Mouse (Mus musculus) heart, adult 9 months (tissue): ENCODE results near the gene Bet1l.

Source experiments
- DNase-seq, 2 experiments: peaks; one replicate each; pipeline ENCODE4 v3.0.0; 2022; ENCODE audit warnings: low spot score in 2 of 2

Bet1l gene

DNA sequence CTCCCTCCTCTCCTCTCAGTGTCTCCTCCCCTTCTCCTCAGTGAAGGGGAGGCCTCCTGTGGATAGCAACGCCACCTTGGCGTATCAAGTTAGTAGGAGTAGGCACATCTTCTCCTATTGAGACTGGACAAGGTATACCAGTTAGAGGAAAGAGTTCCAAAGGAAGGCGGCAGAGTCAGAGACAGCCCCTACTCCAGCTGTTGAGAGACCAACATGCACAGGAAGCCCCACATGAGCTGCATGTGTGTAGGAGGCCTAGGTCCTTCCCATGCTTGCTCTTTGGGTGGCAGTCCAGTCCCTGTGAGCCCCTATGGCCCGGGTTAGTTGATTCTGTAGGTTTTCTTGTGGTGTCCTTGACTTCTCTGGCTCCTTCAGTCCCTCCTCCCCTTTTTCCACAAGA is 24.0 kb downstream of the Bet1l start:
- no peak for DNase-seq

DNA sequence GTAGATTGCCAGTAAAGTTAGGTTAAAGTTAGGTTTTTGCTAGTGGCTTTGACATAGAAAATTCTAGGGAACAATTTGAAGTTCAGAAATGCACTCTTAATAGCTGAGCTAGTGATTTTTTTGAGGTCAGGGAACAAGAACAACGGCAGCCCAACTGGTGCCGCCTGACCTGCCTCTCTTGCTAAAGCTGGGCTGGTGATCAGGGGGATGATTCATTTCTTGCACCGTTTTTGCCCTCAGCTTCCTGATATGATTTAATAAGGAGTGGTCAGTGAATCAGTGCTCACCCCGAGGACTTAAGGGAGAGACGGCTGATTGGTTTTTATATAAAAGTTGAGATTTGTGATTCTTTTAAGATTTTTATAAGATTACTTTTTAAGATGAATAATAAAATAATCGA is 25.9 kb downstream of the Bet1l start:
- no peak for DNase-seq

GRCm38 (mm10) chr7:140828171-140828881 is 29.1 kb downstream of the Bet1l start:
- DNase-seq, result peak in 1 of 2 experiments; percentile 18

GRCm38 (mm10) chr7:140822731-140823130 is 34.6 kb downstream of the Bet1l start:
- no peak for DNase-seq

DNA sequence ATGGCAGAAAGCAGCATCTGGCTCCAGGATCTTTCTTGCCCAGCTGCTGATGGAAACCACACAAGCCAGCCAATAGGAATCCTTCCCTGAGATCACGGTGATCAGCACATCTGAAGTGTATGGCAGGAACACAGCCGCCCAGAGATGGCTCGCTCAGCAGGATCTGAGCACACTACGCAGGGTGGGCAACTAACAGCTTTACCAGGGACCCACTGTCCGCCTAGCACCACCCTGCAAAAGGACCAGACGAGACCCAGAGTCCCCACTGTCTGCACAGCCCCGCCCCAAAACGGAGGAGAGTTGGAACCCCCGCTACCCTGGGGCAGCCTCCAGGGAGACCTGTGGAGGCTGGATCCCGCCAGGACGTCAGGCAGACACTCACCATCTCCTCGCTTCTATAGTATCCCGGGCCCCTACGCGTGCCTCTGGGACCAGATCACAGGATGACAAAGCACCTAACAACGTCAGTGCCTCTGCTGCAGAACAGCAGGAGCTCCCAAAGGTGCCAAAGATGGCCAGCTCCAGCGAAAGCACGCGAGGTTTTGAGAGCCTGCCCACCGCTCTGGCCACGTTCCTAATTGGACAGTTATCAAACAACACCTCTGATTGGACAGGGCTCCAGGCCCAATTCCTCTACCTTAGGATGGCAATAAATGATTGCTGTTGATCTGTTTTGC is 35.6 kb downstream of the Bet1l start, which contains the start of gene Zfp941:
Gene Zfp941, minus strand, starts transcription at position 526 of the 677 bp plus-strand sequence.
- no peak for DNase-seq

DNA sequence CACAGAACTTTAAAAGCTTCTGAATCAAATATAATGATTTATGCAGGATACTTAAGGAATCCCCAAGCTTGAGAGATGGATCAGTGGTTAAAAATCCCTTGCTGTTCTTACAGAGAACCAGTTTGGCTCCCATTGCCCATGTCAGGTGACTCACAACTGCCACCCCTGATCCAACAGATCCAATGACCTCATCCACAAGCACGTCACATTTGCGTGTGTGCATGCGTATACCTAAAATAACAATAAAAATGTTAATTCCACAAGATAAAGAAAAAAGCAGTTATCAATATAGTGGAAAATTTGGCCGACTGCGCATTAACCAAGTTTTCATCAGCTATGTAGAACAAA is 36.1 kb downstream of the Bet1l start:
- no peak for DNase-seq

DNA sequence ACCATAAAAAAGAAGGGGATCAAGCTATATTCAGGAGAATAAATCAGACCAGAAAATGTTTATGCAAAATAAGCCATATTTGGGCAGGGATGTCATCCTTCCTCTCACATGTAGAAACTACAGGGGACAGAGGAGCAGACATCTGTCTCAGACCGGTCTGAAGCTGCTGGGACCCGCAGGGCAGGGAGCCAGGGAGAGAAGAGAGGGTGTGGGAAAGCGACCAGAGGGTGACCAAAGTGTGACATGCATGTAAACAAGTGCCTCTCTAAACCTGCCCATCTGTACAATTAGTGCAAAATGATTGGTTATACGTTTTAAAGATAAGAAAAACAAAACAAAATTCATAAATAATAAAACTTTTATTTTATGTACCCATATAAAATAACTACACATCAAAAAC is 37.2 kb downstream of the Bet1l start:
- no peak for DNase-seq

DNA sequence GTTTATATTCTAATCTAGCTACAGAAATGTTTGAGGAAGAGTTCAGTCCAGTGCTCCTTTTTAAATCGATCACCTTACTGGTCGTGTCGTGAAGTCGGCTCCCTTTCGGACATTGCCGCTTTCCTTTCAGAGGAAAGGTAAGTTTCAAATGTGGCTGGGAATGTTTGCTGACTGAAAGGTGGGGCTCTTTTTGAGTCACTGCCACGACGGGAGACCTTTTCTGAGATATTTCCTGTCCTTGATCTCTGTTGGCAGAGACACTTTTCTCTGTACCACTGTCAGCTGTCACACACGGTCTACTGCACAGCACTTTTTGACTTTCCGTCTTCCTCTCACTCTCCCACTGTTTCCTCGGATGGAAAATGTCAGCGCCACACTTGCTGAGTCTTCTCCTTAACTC is 44.5 kb downstream of the Bet1l start:
- DNase-seq, result no peak

- no peak for DNase-seq
These were observed 45.7 kb downstream of the Bet1l start for GRCm38 (mm10) chr7:140811714-140812113.

GRCm38 (mm10) chr7:140810496-140810895 is 46.9 kb downstream of the Bet1l start:
- DNase-seq, result no peak

DNA sequence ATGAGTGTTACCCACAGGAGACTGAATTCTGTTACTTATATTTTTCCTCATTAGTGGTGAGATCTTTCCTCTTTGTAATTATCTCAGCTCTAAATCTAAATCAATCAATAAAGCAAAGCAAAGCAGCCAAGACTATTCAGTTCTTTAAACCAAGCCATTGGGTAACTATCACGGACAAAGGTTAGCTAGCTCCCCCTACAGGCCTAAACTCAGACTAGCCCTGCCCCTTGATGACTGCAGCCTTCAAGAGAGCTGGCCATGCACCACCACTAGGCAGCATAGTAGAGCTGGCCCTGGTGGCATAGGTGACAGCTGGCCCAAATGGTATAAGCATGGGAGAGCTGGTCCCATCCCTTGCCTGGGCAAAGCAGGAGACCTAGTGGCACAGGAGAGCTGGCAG is 51.7 kb downstream of the Bet1l start:
- DNase-seq, result no peak
